Mouse (Mus musculus): ENCODE measurements around the gene Olfr771. TPM values are rescaled to one million over a fixed set of nuclear protein-coding genes. Genes with fewer than 3 reads are reported as not detected.
"Not testable (repeated sequence)": the region's sequence is repeated elsewhere in the genome, so short reads cannot be mapped to it uniquely, and the experiment has no call there.

Olfr771 gene
- not detected in 2 replicates for polyA plus RNA-seq (2015; fragmentation: Nextera tagmentation; extraction: Ambion mirVana)

DNA sequence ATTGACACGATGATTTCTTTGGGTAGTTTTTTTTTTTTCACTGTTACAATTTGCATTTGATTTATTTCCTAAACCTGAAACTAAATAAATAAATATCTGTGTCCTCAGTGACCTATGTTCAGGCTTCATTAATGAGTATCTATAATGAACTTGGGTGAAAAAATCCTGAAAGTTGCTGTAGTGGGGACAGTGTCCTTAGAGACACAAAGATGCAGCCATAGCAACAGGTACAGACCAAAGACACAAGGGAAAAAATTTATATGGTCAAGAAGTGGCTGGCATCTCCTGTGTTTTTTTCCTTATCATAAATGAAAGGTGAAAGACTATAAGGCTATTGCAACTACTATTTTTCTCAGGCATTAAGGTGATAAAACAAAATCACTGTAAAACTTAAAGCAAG, at the start of gene Olfr771:
Olfr771 (minus strand) TSS at position 101 of the 400 bp plus-strand sequence.
- Histone ChIP-seq H3K4me1 (ENCODE audit: control insufficient read depth, insufficient read depth, low read depth, low read length) (no peaks in the 10 kb centered on the region), H3K9me3 (ENCODE audit: control insufficient read depth, low read length) (no peaks in the 10 kb centered on the region), H3K4me3 (ENCODE audit: low read length) (no peak within 1 kb of the TSS), H3K27ac (ENCODE audit: low read depth, low read length) (no peak within 1 kb of the TSS), H3K27me3 (replicated peaks; ENCODE audit: control insufficient read depth, insufficient read depth, low read length) (no peaks in the 10 kb centered on the region), H3K36me3 (ENCODE audit: control insufficient read depth, insufficient read depth, low read length) (no peaks in the 10 kb centered on the region), H3K9ac (ENCODE audit: low read depth, low read length) (no peak within 1 kb of the TSS), H3K4me2 (ENCODE audit: low read length) (no peak within 1 kb of the TSS)
- no peak for ATAC-seq
- 84% methylated on average over 1 of the region's 1 CpGs for WGBS

DNA sequence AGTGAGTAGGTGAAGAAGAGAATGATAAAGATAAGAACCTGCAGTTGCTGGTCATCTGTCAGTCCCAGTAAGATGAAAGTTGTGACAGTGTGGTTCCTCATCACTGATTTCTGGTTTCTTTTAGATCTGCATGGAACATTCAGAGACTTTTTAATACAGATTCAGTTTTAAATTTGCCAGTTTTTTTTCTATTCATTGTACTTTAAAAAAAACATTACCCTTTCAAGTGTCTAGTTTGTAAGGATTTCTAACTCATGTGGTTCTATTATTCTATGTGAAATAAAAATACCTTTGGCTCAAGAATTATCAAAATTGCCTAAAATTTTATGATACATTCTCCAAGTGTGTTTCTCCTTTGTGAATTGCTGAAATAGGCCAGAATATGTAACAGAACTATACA, 22.8 kb upstream of the Olfr771 start, which contains the start of gene Olfr773:
Olfr773 (minus strand) TSS at position 101 of the 400 bp plus-strand sequence.
- H3K4me2 ChIP-seq (ENCODE audit: low read length); H3K4me1 ChIP-seq (ENCODE audit: control insufficient read depth, insufficient read depth, low read depth, low read length); H3K4me3 ChIP-seq (ENCODE audit: low read length); H3K36me3 ChIP-seq (ENCODE audit: control insufficient read depth, insufficient read depth, low read length); H3K27ac ChIP-seq (ENCODE audit: low read depth, low read length); H3K27me3 ChIP-seq (replicated peaks; ENCODE audit: control insufficient read depth, insufficient read depth, low read length); H3K9me3 ChIP-seq (ENCODE audit: control insufficient read depth, low read length); ATAC-seq; H3K9ac ChIP-seq (ENCODE audit: low read depth, low read length): not testable (repeated sequence)

GRCm38 (mm10) chr10:129177821-129178220, 13.3 kb upstream of the Olfr771 start, which contains the start of gene Olfr772:
Gene Olfr772 (minus strand): TSS chr10:129177921.
- H3K27ac ChIP-seq (ENCODE audit: low read depth, low read length); H3K27me3 ChIP-seq (replicated peaks; ENCODE audit: control insufficient read depth, insufficient read depth, low read length); ATAC-seq; H3K36me3 ChIP-seq (ENCODE audit: control insufficient read depth, insufficient read depth, low read length); H3K9ac ChIP-seq (ENCODE audit: low read depth, low read length); H3K4me3 ChIP-seq (ENCODE audit: low read length); H3K4me2 ChIP-seq (ENCODE audit: low read length); H3K9me3 ChIP-seq (ENCODE audit: control insufficient read depth, low read length); H3K4me1 ChIP-seq (ENCODE audit: control insufficient read depth, insufficient read depth, low read depth, low read length): not testable (repeated sequence)
- WGBS: 86% methylated on average over 3 of the region's 4 CpGs

GRCm38 (mm10) chr10:129138898-129139297, 25.7 kb downstream of the Olfr771 start, which contains the start of gene Olfr770:
Gene Olfr770 (minus strand): TSS chr10:129138998.
- H3K4me1 ChIP-seq (ENCODE audit: control insufficient read depth, insufficient read depth, low read depth, low read length): no peaks in the 10 kb centered on the region
- H3K9me3 ChIP-seq (ENCODE audit: control insufficient read depth, low read length): no peaks in the 10 kb centered on the region
- H3K27ac ChIP-seq (ENCODE audit: low read depth, low read length): no peak within 1 kb of the TSS
- ATAC-seq: no peak
- 69% methylated on average over 2 of the region's 2 CpGs for WGBS
- no peaks in the 10 kb centered on the region for H3K36me3 ChIP-seq (ENCODE audit: control insufficient read depth, insufficient read depth, low read length)
- H3K4me3 ChIP-seq (ENCODE audit: low read length): no peak within 1 kb of the TSS
- no peak within 1 kb of the TSS for H3K4me2 ChIP-seq (ENCODE audit: low read length)
- H3K27me3 ChIP-seq (replicated peaks; ENCODE audit: control insufficient read depth, insufficient read depth, low read length): no peaks in the 10 kb centered on the region
- no peak within 1 kb of the TSS for H3K9ac ChIP-seq (ENCODE audit: low read depth, low read length)

- WGBS: 96% methylated on average over 2 of the region's 2 CpGs
- Histone ChIP-seq H3K4me1 (ENCODE audit: control insufficient read depth, insufficient read depth, low read depth, low read length) (no peaks in the 10 kb centered on the region), H3K4me3 (ENCODE audit: low read length) (no peak within 1 kb of the TSS), H3K9me3 (ENCODE audit: control insufficient read depth, low read length) (no peaks in the 10 kb centered on the region), H3K27me3 (replicated peaks; ENCODE audit: control insufficient read depth, insufficient read depth, low read length) (no peaks in the 10 kb centered on the region), H3K36me3 (ENCODE audit: control insufficient read depth, insufficient read depth, low read length) (no peaks in the 10 kb centered on the region), H3K9ac (ENCODE audit: low read depth, low read length) (no peak within 1 kb of the TSS), H3K4me2 (ENCODE audit: low read length) (no peak within 1 kb of the TSS), H3K27ac (ENCODE audit: low read depth, low read length) (no peak within 1 kb of the TSS)
- no peak for ATAC-seq
Measured at GRCm38 (mm10) chr10:129117761-129118160, 46.8 kb downstream of the Olfr771 start, which contains the start of gene Olfr769. Gene Olfr769 (minus strand): TSS chr10:129117861.

GRCm38 (mm10) chr10:129115146-129115545, 49.4 kb downstream of the Olfr771 start:
- 93% methylated on average over 3 of the region's 3 CpGs for WGBS

More at GRCm38 (mm10) chr10:129115146-129115545, 49.4 kb downstream of the Olfr771 start:
- Histone ChIP-seq H3K36me3 (ENCODE audit: control insufficient read depth, insufficient read depth, low read length) (no peaks in the 10 kb centered on the region), H3K27ac (ENCODE audit: low read depth, low read length) (no peak overlapping the region), H3K4me1 (ENCODE audit: control insufficient read depth, insufficient read depth, low read depth, low read length) (no peaks in the 10 kb centered on the region), H3K9ac (ENCODE audit: low read depth, low read length) (no peak overlapping the region), H3K4me2 (ENCODE audit: low read length) (no peak overlapping the region), H3K9me3 (ENCODE audit: control insufficient read depth, low read length) (no peaks in the 10 kb centered on the region), H3K4me3 (ENCODE audit: low read length) (no peak overlapping the region), H3K27me3 (replicated peaks; ENCODE audit: control insufficient read depth, insufficient read depth, low read length) (no peaks in the 10 kb centered on the region)
- ATAC-seq: no peak

Other genes starting within 250 kb of the Olfr771 start
- gene Rdh5, start 241.9 kb downstream of the Olfr771 start, polyA plus RNA-seq (2015; fragmentation: Nextera tagmentation; extraction: Ambion mirVana): 29.6 and 30.0 TPM in 2 replicates
- gene Bloc1s1, start 240.7 kb downstream of the Olfr771 start, polyA plus RNA-seq (2015; fragmentation: Nextera tagmentation; extraction: Ambion mirVana): 247 and 278 TPM in 2 replicates
- 12.7 and 12.8 TPM in 2 replicates for gene Itga7, start 230.9 kb downstream of the Olfr771 start, polyA plus RNA-seq (2015; fragmentation: Nextera tagmentation; extraction: Ambion mirVana)
- not detected in 2 replicates for gene Mettl7b, start 203.8 kb downstream of the Olfr771 start, polyA plus RNA-seq (2015; fragmentation: Nextera tagmentation; extraction: Ambion mirVana)
- gene Olfr9, start 175.3 kb downstream of the Olfr771 start, polyA plus RNA-seq (2015; fragmentation: Nextera tagmentation; extraction: Ambion mirVana): not detected in 2 replicates
- not detected in 2 replicates for gene Olfr763, start 154.0 kb downstream of the Olfr771 start, polyA plus RNA-seq (2015; fragmentation: Nextera tagmentation; extraction: Ambion mirVana)
- gene Olfr764-ps1, start 124.9 kb downstream of the Olfr771 start, polyA plus RNA-seq (2015; fragmentation: Nextera tagmentation; extraction: Ambion mirVana): not detected in 2 replicates
- not detected in 2 replicates for gene Olfr765, start 114.8 kb downstream of the Olfr771 start, polyA plus RNA-seq (2015; fragmentation: Nextera tagmentation; extraction: Ambion mirVana)
- gene Olfr766-ps1, start 95.8 kb downstream of the Olfr771 start, polyA plus RNA-seq (2015; fragmentation: Nextera tagmentation; extraction: Ambion mirVana): not detected in 2 replicates
- not detected in 2 replicates for gene Olfr767, start 81.8 kb downstream of the Olfr771 start, polyA plus RNA-seq (2015; fragmentation: Nextera tagmentation; extraction: Ambion mirVana)
- gene Olfr768, start 65.4 kb downstream of the Olfr771 start, polyA plus RNA-seq (2015; fragmentation: Nextera tagmentation; extraction: Ambion mirVana): not detected in 2 replicates
- not detected in 2 replicates for gene Olfr769, start 46.9 kb downstream of the Olfr771 start, polyA plus RNA-seq (2015; fragmentation: Nextera tagmentation; extraction: Ambion mirVana)
- gene Olfr770, start 25.8 kb downstream of the Olfr771 start, polyA plus RNA-seq (2015; fragmentation: Nextera tagmentation; extraction: Ambion mirVana): not detected in 2 replicates
- not detected in 2 replicates for gene Olfr772, start 13.2 kb upstream of the Olfr771 start, polyA plus RNA-seq (2015; fragmentation: Nextera tagmentation; extraction: Ambion mirVana)
- gene Olfr773, start 22.7 kb upstream of the Olfr771 start, polyA plus RNA-seq (2015; fragmentation: Nextera tagmentation; extraction: Ambion mirVana): not detected in 2 replicates
- not detected in 2 replicates for gene Olfr774, start 71.5 kb upstream of the Olfr771 start, polyA plus RNA-seq (2015; fragmentation: Nextera tagmentation; extraction: Ambion mirVana)
- gene Olfr775, start 83.7 kb upstream of the Olfr771 start, polyA plus RNA-seq (2015; fragmentation: Nextera tagmentation; extraction: Ambion mirVana): not detected in 2 replicates
- gene Olfr776, start 94.4 kb upstream of the Olfr771 start, polyA plus RNA-seq (2015; fragmentation: Nextera tagmentation; extraction: Ambion mirVana): not detected in 2 replicates
- not detected in 2 replicates for gene Olfr777, start 106.7 kb upstream of the Olfr771 start, polyA plus RNA-seq (2015; fragmentation: Nextera tagmentation; extraction: Ambion mirVana)
- gene Olfr780, start 153.4 kb upstream of the Olfr771 start, polyA plus RNA-seq (2015; fragmentation: Nextera tagmentation; extraction: Ambion mirVana): not detected in 2 replicates
- not detected in 2 replicates for gene Olfr781, start 164.1 kb upstream of the Olfr771 start, polyA plus RNA-seq (2015; fragmentation: Nextera tagmentation; extraction: Ambion mirVana)
- not detected in 2 replicates for gene Olfr782, start 184.1 kb upstream of the Olfr771 start, polyA plus RNA-seq (2015; fragmentation: Nextera tagmentation; extraction: Ambion mirVana)
- gene Olfr784, start 219.3 kb upstream of the Olfr771 start, polyA plus RNA-seq (2015; fragmentation: Nextera tagmentation; extraction: Ambion mirVana): 0.07 and 0.15 TPM in 2 replicates
- gene Olfr785, start 240.7 kb upstream of the Olfr771 start, polyA plus RNA-seq (2015; fragmentation: Nextera tagmentation; extraction: Ambion mirVana): not detected in 2 replicates

Measured in hindbrain, embryonic 16.5 days (tissue).